Mouse (Mus musculus) Patski (cell line): Measurements from ENCODE around the gene Fzd9. TPM values are rescaled to one million over a fixed set of nuclear protein-coding genes. Genes with fewer than 3 reads are reported as not detected.
A peak's percentile ranks its signal among the peaks of the same experiment; 100 is the strongest.
"Not testable (repeated sequence)": the region's sequence is repeated elsewhere in the genome, so short reads cannot be mapped to it uniquely, and the experiment has no call there.

Experiments
- ATAC-seq: fragments of 100-300 bp; one replicate; pipeline ENCODE4 v1.8.0; 2021
- CTCF ChIA-PET: fragments of 350-600 bp; sonication (Branson Sonifier 250); formaldehyde crosslinking; loops from one replicate; lab custom pipeline; 2022; ENCODE audit warnings: inconsistent platforms; lab: Charles Lee
- POLR2A ChIA-PET: fragments of 350-600 bp; sonication (Branson Sonifier 250); formaldehyde crosslinking; loops from one replicate; lab custom pipeline; 2022; ENCODE audit warnings: antibody characterized with exemption, inconsistent platforms; lab: Charles Lee
- DNase-seq: peaks from one replicate; pipeline ENCODE4 v3.0.0-alpha.2; 2011; ENCODE audit warnings: low read depth, low spot score
- H3K27me3 ChIP-seq: fragments of 371-371 bp; one replicate; pipeline ENCODE4 v1.5.1; 2021
- CTCF ChIP-seq: fragments of 100-300 bp; IDR thresholded peaks from one replicate; pipeline ENCODE4 v1.5.1; 2021
- in situ Hi-C: fragments of 300-500 bp; cut with MboI; formaldehyde crosslinking; loops from 3 replicates; pipeline ENCODE4 v1.11.1; 2018; ENCODE audit warnings: low pct_unique_long_range_greater_than_20kb, mixed read lengths
- polyA plus RNA-seq: library from polyadenylated mRNA; unstranded; gene quantifications from one replicate; pipeline ENCODE4 v1.2.3, GENCODE M21; 2021

Fzd9 gene
- polyA plus RNA-seq, 1 experiment from 2014 or later, result 0.39 TPM

GRCm38 (mm10) chr5:135233166-135233920 lies 17.7 kb downstream of the Fzd9 start:
- TF ChIP-seq CTCF, result no peak
- in situ Hi-C loops, result no loop called here
- DNase-seq, result no peak
- no peaks in the 10 kb centered on the region for H3K27me3 ChIP-seq
- no peak for ATAC-seq
- ChIA-PET POLR2A (no interaction called here), CTCF (interaction anchor here (1.2 kb wide), 2 partner anchors 53 to 69 kb away, joined by 3 to 4 read pairs; no protein-coding TSS in a partner anchor)

- POLR2A ChIA-PET, result no interaction called here
- ATAC-seq (no peak), DNase-seq (no peak)
- H3K27me3 ChIP-seq, result no peaks in the 10 kb centered on the region
- in situ Hi-C loops, result no loop called here
- CTCF ChIA-PET, result no interaction called here
- no peak for TF ChIP-seq CTCF
These were observed 20.8 kb downstream of the Fzd9 start for GRCm38 (mm10) chr5:135230186-135230585.

GRCm38 (mm10) chr5:135225879-135226278 lies 25.2 kb downstream of the Fzd9 start:
- DNase-seq, ATAC-seq, H3K27me3 ChIP-seq, in situ Hi-C loops: not testable (repeated sequence)
- ChIA-PET POLR2A (interaction anchor here (1.4 kb wide), 1 partner anchor 17 kb away, joined by 3 read pairs; no protein-coding TSS in a partner anchor), CTCF (interaction anchor here (1.4 to 2.4 kb wide), 2 partner anchors 9 kb away, joined by 3 to 9 read pairs; no protein-coding TSS in a partner anchor)
- peak; percentile 55 for TF ChIP-seq CTCF

GRCm38 (mm10) chr5:135224169-135224568 lies 26.9 kb downstream of the Fzd9 start:
- TF ChIP-seq CTCF, result no peak
- CTCF ChIA-PET, result interaction anchor here (0.9 kb wide), 1 partner anchor 11 kb away, joined by 3 read pairs; no protein-coding TSS in a partner anchor
- H3K27me3 ChIP-seq, result no peaks in the 10 kb centered on the region
- DNase-seq, result no peak
- POLR2A ChIA-PET, result no interaction called here
- in situ Hi-C loops, result no loop called here
- no peak for ATAC-seq

GRCm38 (mm10) chr5:135222066-135222465 lies 29.0 kb downstream of the Fzd9 start:
- no peaks in the 10 kb centered on the region for H3K27me3 ChIP-seq
- no peak for ATAC-seq
- no peak for TF ChIP-seq CTCF
- CTCF ChIA-PET, result no interaction called here
- POLR2A ChIA-PET, result interaction anchor here (0.6 to 0.7 kb wide), 2 partner anchors 29 to 124 kb away, joined by 3 read pairs; no protein-coding TSS in a partner anchor
- in situ Hi-C loops, result no loop called here
- DNase-seq, result no peak

GRCm38 (mm10) chr5:135220941-135221340 lies 30.1 kb downstream of the Fzd9 start:
- no peak for DNase-seq
- in situ Hi-C loops, result no loop called here
- TF ChIP-seq CTCF, result no peak
- ChIA-PET POLR2A (no interaction called here), CTCF (no interaction called here)
- ATAC-seq, result no peak
- no peaks in the 10 kb centered on the region for H3K27me3 ChIP-seq

GRCm38 (mm10) chr5:135216871-135217270 lies 34.2 kb downstream of the Fzd9 start:
- ATAC-seq, result no peak
- in situ Hi-C loops, result no loop called here
- DNase-seq, result no peak
- TF ChIP-seq CTCF, result no peak
- H3K27me3 ChIP-seq, result no peaks in the 10 kb centered on the region
- ChIA-PET CTCF (interaction anchor here (2.5 kb wide), 1 partner anchor 10 kb away, joined by 9 read pairs; no protein-coding TSS in a partner anchor), POLR2A (no interaction called here)

GRCm38 (mm10) chr5:135208197-135208596 lies 42.8 kb downstream of the Fzd9 start:
- CTCF ChIA-PET, result no interaction called here
- ATAC-seq, result no peak
- no peak for DNase-seq
- POLR2A ChIA-PET, result interaction anchor here (0.7 kb wide), 1 partner anchor 22 kb away, joined by 3 read pairs; no protein-coding TSS in a partner anchor
- peak; percentile 40 for TF ChIP-seq CTCF
- no peaks in the 10 kb centered on the region for H3K27me3 ChIP-seq
- in situ Hi-C loops, result no loop called here

- no peak for TF ChIP-seq CTCF
- ATAC-seq, result no peak
- H3K27me3 ChIP-seq, result no peaks in the 10 kb centered on the region
- no peak for DNase-seq
- in situ Hi-C loops, result no loop called here
- CTCF ChIA-PET, result no interaction called here
- POLR2A ChIA-PET, result no interaction called here
These were observed 48.3 kb downstream of the Fzd9 start for GRCm38 (mm10) chr5:135202763-135203162.

Other genes starting within 250 kb of the Fzd9 start
- gene Abhd11, start 242.1 kb downstream of the Fzd9 start, polyA plus RNA-seq, result 82.8 TPM
- 12.0 TPM for gene Stx1a, start 227.7 kb downstream of the Fzd9 start, polyA plus RNA-seq
- gene Dnajc30, start 187.0 kb downstream of the Fzd9 start, polyA plus RNA-seq, result 22.5 TPM
- 58.7 TPM for gene Bud23, start 186.3 kb downstream of the Fzd9 start, polyA plus RNA-seq
- gene Vps37d, start 173.0 kb downstream of the Fzd9 start, polyA plus RNA-seq, result 18.1 TPM
- gene Mlxipl, start 161.3 kb downstream of the Fzd9 start, polyA plus RNA-seq, result 2.8 TPM
- 12.3 TPM for gene Tbl2, start 101.6 kb downstream of the Fzd9 start, polyA plus RNA-seq
- gene Bcl7b, start 82.9 kb downstream of the Fzd9 start, polyA plus RNA-seq, result 43.5 TPM
- 92.8 TPM for gene Baz1b, start 64.0 kb downstream of the Fzd9 start, polyA plus RNA-seq
- gene Fkbp6, start 98.8 kb upstream of the Fzd9 start, polyA plus RNA-seq, result not detected
- gene Trim50, start 102.1 kb upstream of the Fzd9 start, polyA plus RNA-seq, result not detected
- 28.7 TPM for gene Nsun5, start 118.7 kb upstream of the Fzd9 start, polyA plus RNA-seq
- gene Pom121, start 143.3 kb upstream of the Fzd9 start, polyA plus RNA-seq, result 33.2 TPM